Mouse (Mus musculus): Measurements from ENCODE around the gene Ppp1r3f. TPM values are rescaled to one million over a fixed set of nuclear protein-coding genes. Genes with fewer than 3 reads are reported as not detected.

Gene Ppp1r3f
- polyA plus RNA-seq, 1 experiment from 2014 or later: 3.2 TPM

DNA sequence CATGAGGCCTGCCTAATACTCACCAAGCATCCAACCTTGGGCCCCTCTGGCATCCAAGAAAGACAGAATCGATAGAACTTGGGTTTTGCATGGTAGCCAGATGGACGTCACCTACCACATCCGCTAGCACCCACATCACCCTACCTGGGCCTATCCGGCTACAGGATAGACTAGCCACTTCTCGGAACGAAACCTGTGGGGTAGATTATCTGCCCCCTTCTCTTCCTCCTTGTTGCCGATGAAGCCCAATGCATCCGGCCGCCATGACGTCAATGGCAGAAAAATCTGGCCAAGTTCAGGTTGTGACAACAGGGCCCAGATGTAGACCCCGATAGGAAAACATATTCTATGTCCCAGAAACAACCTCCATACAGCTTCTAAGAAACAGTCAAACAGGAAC, 9.8 kb upstream of the Ppp1r3f start:
- WGBS: 88% methylated on average over 11 of the region's 11 CpGs
- no peak overlapping the region for H3K27ac ChIP-seq (ENCODE audit: poor library complexity, severe bottlenecking)
- H3K4me2 ChIP-seq: no peak overlapping the region
- peaks cover 2% of the 10 kb centered on the region; the same call in 1 of the 2 replicates for H3K36me3 ChIP-seq
- no peaks in the 10 kb centered on the region for H3K4me1 ChIP-seq (replicated peaks)
- H3K9me3 ChIP-seq (replicated peaks): no peaks in the 10 kb centered on the region
- no peak overlapping the region for H3K4me3 ChIP-seq
- H3K9ac ChIP-seq: no peak overlapping the region
- 0 out of 2 replicates have a peak, but pooled peaks cover under 1% of the 10 kb centered on the region for H3K27me3 ChIP-seq (replicated peaks)
- no peak for ATAC-seq (ENCODE audit: insufficient number of reproducible peaks, low FRiP score)

DNA sequence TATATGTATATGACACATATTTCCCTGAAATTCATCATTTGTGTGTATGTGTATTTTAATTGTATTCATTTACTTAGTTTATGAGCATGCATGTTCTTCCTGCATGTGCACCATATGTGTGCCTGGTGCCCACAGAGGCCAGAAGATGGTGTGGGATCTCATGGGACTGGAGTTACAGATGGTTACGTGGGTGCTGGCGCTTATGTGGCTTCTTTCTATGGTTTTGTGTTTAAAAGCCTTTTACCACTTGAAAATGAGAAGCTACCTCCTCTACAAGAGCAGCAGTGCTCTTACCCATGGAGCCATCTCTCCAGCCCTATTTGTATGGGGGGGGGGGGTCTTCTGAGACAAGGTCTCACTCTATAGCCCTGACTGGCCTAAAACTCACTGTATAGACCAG, 7.1 kb upstream of the Ppp1r3f start:
- ATAC-seq (ENCODE audit: insufficient number of reproducible peaks, low FRiP score): no peak

DNA sequence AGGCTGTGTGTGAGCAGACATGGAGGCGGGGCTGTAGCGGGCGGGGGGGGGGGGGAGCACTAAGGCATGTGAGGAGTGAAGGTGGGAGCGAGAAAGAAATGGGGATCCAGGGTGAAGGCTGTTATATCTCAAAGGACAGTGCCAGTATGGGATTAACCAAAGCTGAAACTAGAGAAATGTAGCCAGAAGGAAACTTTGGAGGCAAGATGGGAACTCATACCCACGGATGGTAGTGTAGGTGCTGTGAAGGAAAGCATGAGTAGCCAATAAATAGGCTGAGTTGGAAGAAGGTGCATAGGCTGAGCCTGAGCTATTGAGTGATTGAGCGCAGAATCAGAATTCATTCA, 775 bp upstream of the Ppp1r3f start:
- H3K9me3 ChIP-seq (replicated peaks): no peaks in the 10 kb centered on the region
- H3K4me2 ChIP-seq: peak overlapping the region; percentile 73
- H3K36me3 ChIP-seq: no peaks in the 10 kb centered on the region
- 19% methylated on average over 5 of the region's 6 CpGs for WGBS
- peaks cover 34% of the 10 kb centered on the region for H3K4me1 ChIP-seq (replicated peaks)
- no peak overlapping the region for H3K9ac ChIP-seq
- no peak overlapping the region for H3K27ac ChIP-seq (ENCODE audit: poor library complexity, severe bottlenecking)
- H3K4me3 ChIP-seq: peak overlapping the region; percentile 82
- ATAC-seq (ENCODE audit: insufficient number of reproducible peaks, low FRiP score): no peak
- H3K27me3 ChIP-seq (replicated peaks): 0 out of 2 replicates have a peak, but pooled peaks cover 3% of the 10 kb centered on the region

More for the DNA sequence above, 7.1 kb upstream of the Ppp1r3f start:
- Histone ChIP-seq H3K27me3 (replicated peaks) (0 out of 2 replicates have a peak, but pooled peaks cover 3% of the 10 kb centered on the region), H3K4me3 (no peak overlapping the region), H3K4me1 (replicated peaks) (no peaks in the 10 kb centered on the region), H3K36me3 (no peaks in the 10 kb centered on the region), H3K9me3 (replicated peaks) (no peaks in the 10 kb centered on the region), H3K9ac (no peak overlapping the region), H3K27ac (ENCODE audit: poor library complexity, severe bottlenecking) (no peak overlapping the region), H3K4me2 (no peak overlapping the region)
- WGBS: 88% methylated on average over 2 of the region's 2 CpGs

DNA sequence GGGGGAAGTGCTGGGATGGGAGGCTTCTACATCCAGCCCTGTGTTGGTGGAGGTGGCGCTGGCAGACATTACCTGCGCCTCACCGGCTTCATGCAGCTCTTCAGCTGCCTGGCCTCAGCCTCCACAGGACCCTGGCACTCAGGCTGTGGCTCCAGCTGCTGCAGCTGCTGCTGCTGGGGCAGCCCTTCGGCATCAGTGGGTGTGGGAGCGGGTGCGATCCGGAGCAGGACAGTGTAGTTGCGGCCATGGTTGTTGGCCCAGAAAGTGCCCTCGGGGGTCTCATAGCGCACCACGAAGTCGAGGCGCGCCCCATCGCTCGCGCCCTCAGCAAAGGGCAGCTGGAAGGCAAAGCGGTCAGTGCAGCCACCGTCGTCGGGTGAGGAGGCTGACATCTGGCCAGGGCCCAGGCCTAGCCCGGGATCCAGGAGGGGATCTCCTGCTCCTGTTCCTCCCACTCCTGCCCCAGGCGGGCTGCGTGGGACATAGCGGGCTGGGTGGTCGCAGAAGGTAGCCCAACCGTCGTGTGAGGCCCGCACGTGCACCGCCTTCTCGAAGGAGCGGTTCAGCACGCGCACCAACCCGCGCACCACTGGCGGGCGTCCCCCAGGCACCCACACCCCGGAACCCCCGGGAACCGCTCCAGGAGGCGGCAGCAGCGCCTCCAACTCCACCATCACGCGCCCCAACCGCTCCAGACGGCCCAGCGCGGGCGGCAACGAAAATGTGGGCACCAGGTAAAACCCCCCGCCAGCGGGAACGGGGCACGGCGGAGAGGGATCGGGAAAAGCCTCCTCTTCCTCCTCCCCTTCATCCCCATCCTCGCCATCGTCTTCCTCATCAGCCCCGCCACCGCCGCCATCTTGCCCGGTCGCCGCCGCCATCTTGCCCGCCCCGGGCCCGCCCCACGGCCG, 652 bp downstream of the Ppp1r3f start, which contains the start of gene Foxp3:
Gene Foxp3 (plus strand): TSS at position 469 of the 911 bp plus-strand sequence.
- Histone ChIP-seq H3K4me3 (peak within 1 kb of the TSS; percentile 82), H3K36me3 (no peaks in the 10 kb centered on the region), H3K9ac (peak within 1 kb of the TSS; percentile 87), H3K9me3 (replicated peaks) (no peaks in the 10 kb centered on the region), H3K4me1 (replicated peaks) (peaks cover 34% of the 10 kb centered on the region), H3K27me3 (replicated peaks) (no peaks in the 10 kb centered on the region), H3K27ac (ENCODE audit: poor library complexity, severe bottlenecking) (peak within 1 kb of the TSS; percentile 83), H3K4me2 (peak within 1 kb of the TSS; percentile 80)
- WGBS: 37% methylated on average over 65 of the region's 72 CpGs
- ATAC-seq (ENCODE audit: insufficient number of reproducible peaks, low FRiP score): peak; percentile 72; the same call in 1 of the 2 replicates

DNA sequence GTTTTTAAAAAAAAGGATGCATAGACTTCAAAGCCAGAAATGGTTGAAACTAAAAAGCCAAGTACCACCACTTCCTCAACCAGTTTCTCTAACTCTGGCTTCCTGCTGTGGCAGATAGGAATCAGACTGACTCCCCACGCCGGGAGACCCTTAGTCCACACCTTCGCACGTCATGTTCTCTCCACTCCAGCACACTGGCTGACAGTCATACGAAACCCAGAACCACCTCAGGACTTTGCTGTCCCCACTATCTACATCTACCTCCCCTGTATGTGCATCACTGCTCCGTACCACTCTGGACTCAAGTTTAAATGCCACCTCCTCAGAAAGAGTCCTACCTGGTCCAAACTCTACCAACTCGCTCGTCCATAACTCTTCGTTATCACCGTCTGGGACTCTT, 1.6 kb downstream of the Ppp1r3f start:
- Histone ChIP-seq H3K9me3 (replicated peaks) (no peaks in the 10 kb centered on the region), H3K4me3 (peak overlapping the region; percentile 82; the same call in 1 of the 2 replicates), H3K36me3 (no peaks in the 10 kb centered on the region), H3K27ac (ENCODE audit: poor library complexity, severe bottlenecking) (no peak overlapping the region), H3K9ac (peak overlapping the region; percentile 87; the same call in 1 of the 2 replicates), H3K4me2 (peak overlapping the region; percentile 80), H3K4me1 (replicated peaks) (peaks cover 35% of the 10 kb centered on the region), H3K27me3 (replicated peaks) (no peaks in the 10 kb centered on the region)
- no peak for ATAC-seq (ENCODE audit: insufficient number of reproducible peaks, low FRiP score)
- 43% methylated on average over 10 of the region's 10 CpGs for WGBS

DNA sequence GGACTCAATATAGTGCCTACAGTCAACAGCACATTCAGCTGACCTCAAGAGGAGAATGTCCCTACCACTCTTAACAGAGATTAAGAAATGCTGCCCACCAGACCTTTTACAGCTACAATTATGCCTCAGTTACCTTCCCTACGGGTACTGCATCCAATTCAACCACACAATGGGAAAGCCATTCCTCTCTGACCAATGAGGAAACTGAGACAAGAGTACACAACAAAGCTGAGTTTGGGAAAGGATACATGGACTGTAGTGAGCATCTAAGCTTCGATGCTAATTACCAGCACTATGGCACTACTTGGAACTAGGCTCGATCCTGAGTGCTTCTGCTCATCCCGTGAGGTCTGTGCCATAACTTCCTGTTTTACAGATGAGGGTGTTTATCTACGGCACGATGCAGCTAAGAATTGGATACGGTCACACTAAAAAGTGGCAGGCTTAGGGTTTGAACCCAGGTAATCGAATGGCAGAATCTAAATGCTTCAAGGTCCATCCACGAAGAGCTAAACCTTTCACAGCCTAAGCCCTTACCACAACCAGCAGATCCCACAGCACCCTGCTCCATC, 2.4 kb downstream of the Ppp1r3f start:
- Histone ChIP-seq H3K4me3 (no peak overlapping the region), H3K4me1 (replicated peaks) (peaks cover 40% of the 10 kb centered on the region), H3K9ac (no peak overlapping the region), H3K27ac (ENCODE audit: poor library complexity, severe bottlenecking) (no peak overlapping the region), H3K36me3 (no peaks in the 10 kb centered on the region), H3K4me2 (no peak overlapping the region), H3K9me3 (replicated peaks) (no peaks in the 10 kb centered on the region), H3K27me3 (replicated peaks) (no peaks in the 10 kb centered on the region)
- WGBS: 76% methylated on average over 9 of the region's 9 CpGs
- ATAC-seq (ENCODE audit: insufficient number of reproducible peaks, low FRiP score): no peak

DNA sequence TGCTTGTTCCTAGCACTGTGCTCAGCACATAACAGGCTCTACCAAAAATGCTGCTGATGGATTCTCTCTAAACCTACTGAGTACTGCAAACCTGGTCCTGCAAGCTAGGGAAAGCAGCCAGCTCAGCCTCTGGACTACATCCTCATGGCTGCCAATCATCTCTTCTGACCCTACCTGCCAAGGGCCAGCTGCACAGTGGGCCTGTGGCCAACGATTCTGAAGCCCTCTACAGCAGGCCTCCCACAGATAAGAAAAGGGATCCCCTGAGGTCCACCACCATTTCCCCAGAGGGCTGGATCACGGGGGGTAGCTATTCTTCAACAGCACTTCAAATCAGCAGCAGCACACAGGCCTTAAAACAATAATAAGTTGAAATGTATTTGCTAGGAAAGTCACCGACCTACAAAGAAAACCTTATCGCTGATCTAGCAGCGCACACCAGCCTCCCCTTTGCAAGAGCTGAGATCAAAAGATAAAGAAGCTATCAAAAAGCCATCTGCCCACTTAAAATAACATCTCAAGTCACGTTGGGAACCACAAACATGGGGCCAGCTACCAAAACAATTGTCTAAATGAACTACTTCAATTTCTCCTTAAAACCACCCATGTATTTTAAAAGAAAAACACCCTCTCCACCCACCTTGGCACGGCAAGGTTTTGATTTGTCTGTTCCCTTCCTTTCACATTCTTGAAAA, 3.5 kb downstream of the Ppp1r3f start:
- H3K9ac ChIP-seq: no peak overlapping the region
- H3K4me3 ChIP-seq: no peak overlapping the region
- 48% methylated on average over 7 of the region's 7 CpGs for WGBS
- no peaks in the 10 kb centered on the region for H3K36me3 ChIP-seq
- no peak overlapping the region for H3K4me2 ChIP-seq
- no peak for ATAC-seq (ENCODE audit: insufficient number of reproducible peaks, low FRiP score)
- peaks cover 40% of the 10 kb centered on the region for H3K4me1 ChIP-seq (replicated peaks)
- H3K27ac ChIP-seq (ENCODE audit: poor library complexity, severe bottlenecking): no peak overlapping the region
- no peaks in the 10 kb centered on the region for H3K27me3 ChIP-seq (replicated peaks)
- H3K9me3 ChIP-seq (replicated peaks): no peaks in the 10 kb centered on the region

DNA sequence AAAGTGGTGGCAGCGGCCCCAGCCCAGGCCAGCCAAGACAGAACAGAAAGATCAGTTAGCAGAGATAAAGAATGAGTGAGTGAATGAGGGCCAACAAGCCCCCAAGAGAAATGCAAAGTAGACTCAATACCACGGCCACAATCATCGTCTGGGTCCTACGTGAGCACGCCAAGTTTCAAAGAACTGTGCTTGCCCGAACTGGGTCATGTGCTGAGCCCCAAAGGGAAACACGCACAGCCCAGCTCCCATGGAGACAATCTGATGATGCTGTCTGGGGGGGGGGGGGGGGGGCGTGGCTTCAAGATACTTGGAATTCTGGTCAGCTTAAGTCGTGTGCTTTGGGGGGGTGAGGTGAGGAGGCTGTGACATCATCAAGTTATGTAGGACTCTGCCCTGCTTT, 6.6 kb downstream of the Ppp1r3f start:
- Histone ChIP-seq H3K9ac (no peak overlapping the region), H3K27ac (ENCODE audit: poor library complexity, severe bottlenecking) (no peak overlapping the region), H3K4me1 (replicated peaks) (peaks cover 29% of the 10 kb centered on the region), H3K4me2 (no peak overlapping the region), H3K36me3 (no peaks in the 10 kb centered on the region), H3K27me3 (replicated peaks) (no peaks in the 10 kb centered on the region), H3K9me3 (replicated peaks) (no peaks in the 10 kb centered on the region), H3K4me3 (no peak overlapping the region)
- 58% methylated on average over 9 of the region's 9 CpGs for WGBS
- no peak for ATAC-seq (ENCODE audit: insufficient number of reproducible peaks, low FRiP score)

DNA sequence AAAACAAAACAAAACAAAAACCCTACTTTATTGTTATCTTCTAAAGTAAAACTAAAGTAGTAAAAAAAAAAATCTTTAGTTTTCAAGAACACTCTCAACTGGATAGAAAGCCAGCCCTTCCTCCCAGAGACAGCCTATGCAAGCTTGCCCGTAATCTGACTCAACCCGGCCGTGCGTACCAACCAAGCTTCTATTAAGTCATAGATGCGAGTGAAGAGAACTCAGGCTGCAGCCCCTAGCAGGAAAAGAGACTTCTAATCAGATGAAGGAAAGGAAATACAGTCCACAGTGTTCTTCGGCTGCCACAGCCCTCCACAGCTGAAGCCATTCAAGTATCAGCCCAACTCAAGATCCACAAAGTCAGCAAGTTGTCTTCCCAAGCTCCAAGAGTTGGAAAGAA, 7.7 kb downstream of the Ppp1r3f start:
- Histone ChIP-seq H3K4me3 (no peak overlapping the region), H3K27ac (ENCODE audit: poor library complexity, severe bottlenecking) (no peak overlapping the region), H3K9ac (no peak overlapping the region), H3K4me1 (replicated peaks) (peaks cover 19% of the 10 kb centered on the region), H3K36me3 (no peaks in the 10 kb centered on the region), H3K27me3 (replicated peaks) (no peaks in the 10 kb centered on the region), H3K4me2 (no peak overlapping the region), H3K9me3 (replicated peaks) (no peaks in the 10 kb centered on the region)
- WGBS: 56% methylated on average over 6 of the region's 6 CpGs
- no peak for ATAC-seq (ENCODE audit: insufficient number of reproducible peaks, low FRiP score)

DNA sequence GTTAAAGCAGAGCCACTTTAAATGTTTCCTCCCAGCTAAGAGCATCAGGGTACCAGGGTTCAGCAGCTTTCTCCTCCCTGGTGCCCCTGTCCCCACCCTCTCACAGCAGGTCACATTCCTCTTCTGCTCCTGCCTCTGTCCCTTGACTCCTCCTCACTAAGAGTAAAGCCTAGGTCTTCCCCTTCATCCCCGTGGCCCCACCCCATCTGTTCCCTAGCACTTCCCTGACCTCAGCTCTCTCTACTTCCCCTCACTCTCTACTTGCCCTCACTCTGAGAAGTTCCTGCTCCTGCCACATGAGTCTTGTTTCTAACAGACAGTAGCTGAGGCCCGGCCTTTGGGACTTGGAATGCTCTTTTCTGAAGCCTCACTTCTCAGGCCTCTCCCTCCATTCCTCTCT, 11.0 kb downstream of the Ppp1r3f start:
- whole genome bisulfite sequencing: 21% methylated on average over 2 of the region's 2 CpGs
- Histone ChIP-seq H3K9ac (no peak overlapping the region), H3K4me3 (no peak overlapping the region), H3K27me3 (replicated peaks) (no peaks in the 10 kb centered on the region), H3K36me3 (peaks cover 5% of the 10 kb centered on the region), H3K27ac (ENCODE audit: poor library complexity, severe bottlenecking) (no peak overlapping the region), H3K9me3 (replicated peaks) (no peaks in the 10 kb centered on the region), H3K4me2 (no peak overlapping the region), H3K4me1 (replicated peaks) (peaks cover 5% of the 10 kb centered on the region; the same call in 1 of the 2 replicates)
- ATAC-seq (ENCODE audit: insufficient number of reproducible peaks, low FRiP score): no peak

DNA sequence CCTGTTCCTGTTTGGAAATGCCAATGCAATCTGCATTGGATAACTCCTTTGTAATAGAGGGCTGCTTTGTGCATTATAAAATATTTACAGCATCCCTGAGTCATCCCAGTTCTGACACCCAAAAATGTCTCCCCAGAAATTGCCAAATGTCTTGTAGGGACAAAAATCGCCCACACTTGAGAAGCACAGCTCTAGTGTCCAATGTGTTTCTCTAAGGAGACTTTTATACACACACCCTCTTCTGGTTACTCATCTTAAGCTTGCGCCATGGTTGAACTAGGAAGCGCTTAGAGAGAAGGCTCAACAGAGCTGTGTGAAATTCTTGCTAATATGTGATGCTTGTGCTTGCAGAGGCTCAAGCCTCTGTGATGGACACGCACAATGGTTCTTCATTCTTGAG, 20.6 kb downstream of the Ppp1r3f start:
- Histone ChIP-seq H3K27ac (ENCODE audit: poor library complexity, severe bottlenecking) (no peak overlapping the region), H3K9me3 (replicated peaks) (no peaks in the 10 kb centered on the region), H3K27me3 (replicated peaks) (no peaks in the 10 kb centered on the region), H3K4me2 (no peak overlapping the region), H3K4me1 (replicated peaks) (no peaks in the 10 kb centered on the region), H3K36me3 (no peaks in the 10 kb centered on the region), H3K9ac (no peak overlapping the region), H3K4me3 (no peak overlapping the region)
- no peak for ATAC-seq (ENCODE audit: insufficient number of reproducible peaks, low FRiP score)
- 82% methylated on average over 4 of the region's 4 CpGs for WGBS

Data from heart, embryonic 12.5 days (tissue).